Mouse (Mus musculus) liver, postnatal 0 days (tissue): ENCODE results near the gene Daxx.

Source experiments
- CTCF ChIP-seq: sonication (generic); IDR thresholded peaks from 2 replicates; pipeline ENCODE4 v1.5.1; 2016; ENCODE audit warnings: antibody characterized with exemption, low read depth
- EP300 ChIP-seq: IDR thresholded peaks from 2 replicates; pipeline ENCODE4 v1.6.1; 2016; ENCODE audit warnings: antibody characterized with exemption, low read depth, mild to moderate bottlenecking

DNA sequence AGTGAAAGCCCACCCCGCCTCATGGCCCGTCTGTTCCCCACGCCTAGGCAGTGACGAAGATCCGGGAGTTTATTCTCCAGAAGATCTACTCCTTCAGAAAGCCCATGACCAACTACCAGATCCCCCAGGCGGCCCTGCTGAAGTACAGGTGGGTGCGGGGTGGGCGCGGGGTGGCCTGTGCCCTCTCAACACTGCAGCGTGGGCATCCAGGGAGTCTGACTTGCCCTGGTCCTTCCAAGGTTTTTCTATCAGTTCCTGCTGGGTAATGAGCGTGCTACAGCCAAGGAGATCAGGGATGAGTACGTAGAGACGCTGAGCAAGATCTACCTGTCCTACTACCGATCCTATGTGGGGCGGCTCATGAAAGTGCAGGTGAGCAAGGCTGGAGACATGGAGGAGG lies 50.7 kb downstream of the Daxx start:
- TF ChIP-seq CTCF = no peak
- TF ChIP-seq EP300 = no peak
